Mouse (Mus musculus): Measurements from ENCODE around the gene U2af1l4.

U2af1l4 gene

GRCm38 (mm10) chr7:30563117-30563905 is at the start of gene U2af1l4, which contains the start of the genes Gm49396 and Psenen:
TSS of gene U2af1l4 (plus strand) at chr7:30563301.
TSS of gene Gm49396 (plus strand) at chr7:30563344.
TSS of gene Psenen (minus strand) at chr7:30563627.
- DNase-seq = peak; percentile 97 to 98

GRCm38 (mm10) chr7:30515003-30515760 is 47.9 kb upstream of the U2af1l4 start:
- DNase-seq = peak in 1 of 2 experiments; percentile 24

- no peak for DNase-seq
Observed at GRCm38 (mm10) chr7:30518325-30518724, 44.8 kb upstream of the U2af1l4 start.

GRCm38 (mm10) chr7:30520396-30520795 is 42.7 kb upstream of the U2af1l4 start:
- DNase-seq = peak; percentile 34 to 50

- DNase-seq = no peak
Observed at GRCm38 (mm10) chr7:30520856-30521255, 42.2 kb upstream of the U2af1l4 start.

- DNase-seq = no peak
Observed at GRCm38 (mm10) chr7:30522871-30523270, 40.2 kb upstream of the U2af1l4 start.

GRCm38 (mm10) chr7:30524487-30524886 is 38.6 kb upstream of the U2af1l4 start:
- DNase-seq = no peak

GRCm38 (mm10) chr7:30525954-30526353 is 37.1 kb upstream of the U2af1l4 start:
- no peak for DNase-seq

GRCm38 (mm10) chr7:30526399-30526798 is 36.7 kb upstream of the U2af1l4 start:
- no peak for DNase-seq

GRCm38 (mm10) chr7:30526981-30527380 is 36.1 kb upstream of the U2af1l4 start:
- no peak for DNase-seq

GRCm38 (mm10) chr7:30531291-30531815 is 31.7 kb upstream of the U2af1l4 start:
- DNase-seq = no peak

GRCm38 (mm10) chr7:30532931-30533330 is 30.2 kb upstream of the U2af1l4 start:
- peak; percentile 80 to 81 for DNase-seq

- DNase-seq = no peak
Observed at GRCm38 (mm10) chr7:30533941-30534632, 29.0 kb upstream of the U2af1l4 start.

- DNase-seq = peak; percentile 97
Observed at GRCm38 (mm10) chr7:30534633-30535577, 28.2 kb upstream of the U2af1l4 start, which contains the start of gene Arhgap33. TSS of gene Arhgap33 (minus strand) at chr7:30535060.

- no peak for DNase-seq
Observed at GRCm38 (mm10) chr7:30540572-30540971, 22.5 kb upstream of the U2af1l4 start.

- no peak for DNase-seq
Observed at GRCm38 (mm10) chr7:30544327-30544726, 18.8 kb upstream of the U2af1l4 start.

GRCm38 (mm10) chr7:30549880-30550279 is 13.2 kb upstream of the U2af1l4 start:
- no peak for DNase-seq

GRCm38 (mm10) chr7:30550603-30551002 is 12.5 kb upstream of the U2af1l4 start:
- DNase-seq = no peak

GRCm38 (mm10) chr7:30551445-30552101 is 11.5 kb upstream of the U2af1l4 start:
- DNase-seq = peak in 1 of 2 experiments; percentile 67

GRCm38 (mm10) chr7:30552102-30553020 is 10.7 kb upstream of the U2af1l4 start, which contains the start of the genes Hspb6 and Proser3:
TSS of gene Hspb6 (plus strand) at chr7:30552178.
TSS of gene Proser3 (minus strand) at chr7:30552299.
- DNase-seq = peak; percentile 99
